8 mouse cellular contexts compared by ENCODE assay signal in genomic region chr12:54191608-54192304, GRCm38 (mm10). TPM values are rescaled to one million over a fixed set of nuclear protein-coding genes. Genes with fewer than 3 reads are reported as not detected.
DNase-seq lines count a peak whose midpoint lies in the region; ATAC-seq lines count a peak whose summit lies in the region.

No protein-coding gene starts in this region.

- ATAC-seq in inflammation-experienced regulatory T-cells, adult 6 months, result peak; percentile 91

- no peaks in the 10 kb centered on the region for H3K27me3 ChIP-seq in megakaryocyte, embryonic 14.5 days (replicated peaks)

- H3K9me3 ChIP-seq in megakaryocyte, embryonic 14.5 days, result no peaks in the 10 kb centered on the region

- peaks cover 75% of the 10 kb centered on the region for H3K36me3 ChIP-seq in megakaryocyte, embryonic 14.5 days (replicated peaks; ENCODE audit: low read length)

- DNase-seq in adrenal gland, adult 18-20 months (ENCODE audit: low spot score in 2 of 2), result peak; percentile 76 to 81
- DNase-seq in embryo, embryonic 10.5 days (ENCODE audit: low spot score), result peak; percentile 93
- peak; percentile 85 for DNase-seq in gastrocnemius, postnatal 25 days
- peak; percentile 69 to 90 for DNase-seq in left cerebral cortex, postnatal 10 days (ENCODE audit: extremely low spot score in 1 of 2, low spot score in 2 of 2)
- peak; percentile 91 for DNase-seq in right cerebral cortex, postnatal 10 days (ENCODE audit: low spot score in 2 of 2)
- DNase-seq in B cell, adult 2 months, result no peak

- intact Hi-C loops in left cerebral cortex, postnatal 10 days (cut with DNase I), result loop anchor here (5.0 kb wide), 1 partner anchor 84 kb away; no protein-coding TSS in a partner anchor

- H3K4me3 ChIP-seq in megakaryocyte, embryonic 14.5 days (replicated peaks), result peak overlapping the region; percentile 90

- H3K4me1 ChIP-seq in megakaryocyte, embryonic 14.5 days, result peaks cover 98% of the 10 kb centered on the region

RNA-seq across cellular contexts. Expression of gene Egln3, which starts 11.9 kb away (rescaled TPM):
- total RNA-seq in adrenal gland, adult 18-20 months (2021), result 10 to 100 TPM in 1 of 2 experiments, 1 to 10 TPM in 1; 7.8 to 11.4 TPM
- 10 to 100 TPM; 22.1 to 32.5 TPM for total RNA-seq in gastrocnemius, postnatal 25 days (2021)
- polyA plus RNA-seq in inflammation-experienced regulatory T-cells, adult 6 months (2017; shearing (Covaris generic)), result 1 to 10 TPM in 2 of 3 experiments, under 1 TPM in 1; 0.70 to 2.2 (median 2.0) TPM
- 10 to 100 TPM; 12.2 to 13.6 TPM for total RNA-seq in left cerebral cortex, postnatal 10 days (2021)
- 47.6 and 68.3 TPM in 2 replicates for polyA plus RNA-seq in megakaryocyte, embryonic 14.5 days (2012; ENCODE audit: insufficient read depth, low replicate concordance)

Comparison
In these comparisons a context has a peak if more than half of its experiments do, and no peak if none do; other contexts are left out.
1. DNase-seq: peak in adrenal gland, adult 18-20 months (2 of 2), embryo, embryonic 10.5 days (single experiment), gastrocnemius, postnatal 25 days (single experiment), left cerebral cortex, postnatal 10 days (2 of 2) and right cerebral cortex, postnatal 10 days (2 of 2); none in B cell, adult 2 months (0 of 2).